Mouse (Mus musculus) olfactory bulb, adult 2 months (tissue): Measurements from ENCODE around the gene Arglu1.

Source experiments
- CTCF ChIP-seq: fragments of 200-500 bp; IDR thresholded peaks from 2 replicates; pipeline ENCODE4 v1.5.1; 2012; ENCODE audit warnings: low read depth, mild to moderate bottlenecking, low read length, moderate library complexity; ENCODE audit not compliant: insufficient read depth
- POLR2A ChIP-seq: fragments of 200-500 bp; IDR thresholded peaks from 2 replicates; pipeline ENCODE4 v1.6.1; 2012; ENCODE audit warnings: mild to moderate bottlenecking, low read depth, low read length, moderate library complexity; ENCODE audit not compliant: insufficient read depth

- TF ChIP-seq CTCF (no peak), POLR2A (no peak)
Observed at GRCm38 (mm10) chr8:8678236-8678635, 12.1 kb downstream of the Arglu1 start.
